Mouse (Mus musculus): ENCODE results near the gene Igf1r. TPM values are rescaled to one million over a fixed set of nuclear protein-coding genes. Genes with fewer than 3 reads are reported as not detected.

The Igf1r gene
- polyA plus RNA-seq, 1 experiment: 30.8 TPM

DNA sequence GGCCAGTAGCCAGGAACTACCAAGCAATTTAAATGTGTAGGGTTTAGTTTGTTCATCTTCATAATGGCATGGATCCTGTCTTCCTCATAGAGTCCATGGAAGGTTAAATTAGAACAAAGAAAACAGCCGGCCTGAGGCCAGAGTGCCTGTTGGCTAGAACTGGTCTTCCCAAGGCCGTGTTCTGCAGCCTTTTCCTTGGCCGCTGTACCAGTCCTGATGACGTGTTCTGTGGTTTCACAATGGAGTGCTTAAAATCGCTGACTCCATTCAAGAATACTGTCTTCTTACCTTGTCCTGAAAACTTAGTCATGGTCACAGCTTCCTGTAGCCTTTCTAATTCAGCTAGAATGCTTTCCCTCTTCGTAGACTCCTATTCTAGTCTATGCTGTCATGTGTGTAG is 53.9 kb downstream of the Igf1r start:
- peak; percentile 71 for DNase-seq (ENCODE audit: low read depth)

DNA sequence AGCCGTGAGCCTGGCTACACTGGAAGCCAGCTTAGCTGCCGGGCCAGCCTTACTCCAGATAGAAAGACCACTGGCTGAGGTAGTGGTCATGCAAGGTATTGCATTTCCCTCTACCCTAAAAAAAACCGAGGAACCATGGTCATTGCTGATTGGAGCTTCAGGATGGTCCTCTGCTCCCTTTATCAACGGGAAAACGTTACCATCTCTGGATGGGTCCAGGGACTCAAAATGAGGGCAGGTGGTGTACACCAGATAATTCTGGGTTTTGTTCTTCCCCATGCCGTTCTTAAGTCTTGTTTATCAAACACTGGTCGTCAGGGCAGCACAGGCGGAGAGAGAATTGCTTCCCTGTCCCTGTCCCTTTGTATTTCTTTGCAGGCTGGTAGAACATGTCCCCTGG is 57.0 kb downstream of the Igf1r start:
- DNase-seq (ENCODE audit: low read depth): no peak

DNA sequence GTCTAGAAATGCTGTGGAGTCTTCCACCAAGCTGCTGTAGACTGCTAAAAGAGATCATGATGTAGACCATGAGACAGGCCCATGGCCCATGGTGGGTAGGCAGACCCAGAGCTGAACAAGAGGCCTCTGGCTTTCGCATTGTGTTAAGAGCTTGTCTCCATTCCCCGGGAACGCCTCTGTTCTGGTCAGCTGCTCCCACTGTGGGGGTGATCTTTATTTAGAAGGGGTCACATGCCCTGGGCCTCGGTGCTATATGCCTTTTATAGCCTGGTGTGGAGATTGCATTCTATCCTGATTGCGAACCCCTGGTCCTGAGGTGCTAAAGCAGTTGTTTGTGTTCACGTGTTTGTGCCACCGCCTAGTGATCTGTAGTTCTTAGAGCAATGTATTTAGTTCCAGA is 57.5 kb downstream of the Igf1r start:
- no peak for DNase-seq (ENCODE audit: low read depth)

DNA sequence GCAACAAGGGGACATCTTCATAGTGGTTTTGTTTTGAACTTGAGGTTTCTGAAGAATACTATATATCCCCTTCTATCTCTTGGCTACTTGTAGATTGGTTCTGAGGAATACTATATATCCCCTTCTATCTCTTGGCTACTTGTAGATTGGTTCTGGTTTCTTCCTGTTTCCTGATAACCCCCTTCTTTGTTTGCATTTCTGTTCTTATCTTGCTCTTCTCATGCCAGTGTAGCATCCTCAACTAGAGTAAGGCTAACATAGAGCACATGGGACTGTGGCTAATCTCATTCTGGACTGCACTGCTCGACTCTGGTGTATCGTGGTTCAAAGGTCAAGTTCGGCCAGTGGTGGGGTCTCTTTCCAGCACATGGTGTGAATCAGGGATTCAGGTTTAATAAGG is 58.2 kb downstream of the Igf1r start:
- no peak for DNase-seq (ENCODE audit: low read depth)

DNA sequence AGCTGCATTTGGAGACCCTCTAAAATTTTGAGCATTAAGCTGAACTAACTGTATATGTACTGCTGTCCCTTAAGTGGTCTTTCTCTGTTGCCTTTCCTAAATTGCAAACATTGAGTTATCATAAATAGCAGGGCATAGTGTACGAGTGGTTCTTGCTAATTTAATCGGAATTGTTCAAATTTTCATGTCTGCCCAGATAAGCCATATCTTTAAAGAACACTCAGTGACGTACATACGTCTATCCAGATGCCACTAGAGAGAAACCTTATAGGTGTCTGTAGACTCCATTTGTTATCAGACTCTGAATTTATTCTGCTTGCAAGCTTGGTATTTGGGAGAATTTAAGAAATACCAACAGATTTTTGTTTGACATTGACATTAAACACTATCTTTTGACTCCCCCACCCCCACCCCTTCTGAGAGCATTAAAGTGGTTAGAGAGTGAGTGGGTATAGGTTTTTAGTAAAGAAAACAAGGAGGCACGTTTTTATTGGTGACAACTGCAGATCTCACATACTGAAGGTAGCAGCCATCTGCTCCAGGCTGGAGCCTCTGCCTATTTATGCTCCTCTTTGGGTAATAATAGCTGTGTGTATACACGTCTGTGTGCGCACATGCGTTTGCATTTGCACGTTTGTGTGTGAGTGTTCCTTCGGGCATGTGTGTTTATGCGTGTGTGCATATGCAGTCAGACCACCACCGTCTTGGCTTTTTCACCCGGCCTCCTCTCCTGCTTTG is 58.9 kb downstream of the Igf1r start:
- DNase-seq (ENCODE audit: low read depth): no peak

DNA sequence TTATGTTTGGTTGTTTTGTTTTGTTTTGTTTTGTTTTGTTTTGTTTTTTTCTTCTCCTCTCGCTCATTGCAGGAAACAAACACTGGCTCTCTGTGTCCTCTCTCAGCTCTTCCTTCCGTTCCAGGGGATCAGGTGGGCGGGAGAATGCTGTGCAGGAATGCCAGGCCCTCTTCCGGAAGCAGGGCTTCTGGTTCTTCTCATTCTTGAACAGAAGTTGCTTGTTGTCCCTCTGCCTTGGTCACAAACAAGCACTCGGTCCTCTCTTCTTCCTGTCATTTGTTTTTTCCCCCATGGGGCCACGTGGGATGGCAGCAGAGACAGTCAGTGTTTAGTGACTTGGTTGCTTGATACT is 59.5 kb downstream of the Igf1r start:
- DNase-seq (ENCODE audit: low read depth): no peak

DNA sequence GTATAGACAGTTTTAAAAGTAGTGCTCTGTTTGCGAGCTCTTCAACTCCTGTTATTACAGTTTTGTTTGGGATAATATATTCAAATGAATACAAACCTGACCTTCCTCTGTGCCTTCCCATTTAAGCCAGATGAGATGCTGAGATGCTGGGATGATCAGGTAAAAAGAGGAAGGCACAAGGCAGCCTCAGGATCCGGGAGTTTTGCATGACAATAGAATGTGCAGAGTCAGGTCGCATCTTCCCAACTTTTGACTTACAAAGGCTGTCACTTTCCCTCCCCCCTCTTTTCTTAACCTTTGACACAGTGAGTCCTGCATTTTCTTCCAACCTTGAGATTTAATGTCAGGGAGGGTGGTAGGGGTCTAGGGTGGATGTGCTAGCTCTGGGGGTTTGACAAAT is 61.9 kb downstream of the Igf1r start:
- no peak for DNase-seq (ENCODE audit: low read depth)

DNA sequence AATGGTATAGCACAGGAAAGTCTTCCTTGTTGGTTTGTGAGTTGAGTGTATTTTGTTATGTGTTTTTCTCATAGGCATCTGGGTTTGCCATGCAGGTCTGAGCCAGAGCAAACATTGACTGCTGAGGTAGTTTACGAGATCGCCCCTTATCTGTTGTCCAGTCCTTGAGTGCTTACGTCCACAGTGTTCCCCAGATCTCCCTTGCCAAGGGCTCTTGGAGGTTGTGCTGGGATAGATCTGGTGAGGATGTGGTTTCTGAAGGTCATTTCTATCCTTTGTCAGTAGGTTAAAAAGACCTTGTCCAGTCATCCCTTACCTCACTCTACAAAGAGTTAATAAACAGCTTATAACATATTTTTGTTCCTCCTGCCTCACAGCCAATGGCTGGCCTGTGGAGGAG is 62.8 kb downstream of the Igf1r start:
- DNase-seq (ENCODE audit: low read depth): no peak

DNA sequence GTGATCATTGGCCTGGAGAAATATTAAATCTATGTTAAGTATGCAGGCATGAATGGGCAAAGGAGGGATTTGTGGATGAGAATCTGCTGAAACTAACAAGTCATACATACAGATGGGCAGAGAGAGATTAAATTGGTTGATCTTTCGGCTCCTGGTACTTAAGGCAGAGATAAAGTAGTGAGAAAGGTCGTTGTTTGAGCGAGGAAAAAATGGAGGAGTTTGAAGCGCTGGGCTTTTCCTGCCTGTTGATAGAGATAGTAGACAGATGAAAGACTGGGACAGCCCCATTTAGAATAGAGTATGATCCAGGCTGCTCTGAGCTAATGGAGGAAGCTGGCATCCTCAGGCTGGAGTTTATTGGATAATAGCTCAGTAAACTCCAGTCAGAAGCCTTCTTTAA is 65.4 kb downstream of the Igf1r start:
- no peak for DNase-seq (ENCODE audit: low read depth)

DNA sequence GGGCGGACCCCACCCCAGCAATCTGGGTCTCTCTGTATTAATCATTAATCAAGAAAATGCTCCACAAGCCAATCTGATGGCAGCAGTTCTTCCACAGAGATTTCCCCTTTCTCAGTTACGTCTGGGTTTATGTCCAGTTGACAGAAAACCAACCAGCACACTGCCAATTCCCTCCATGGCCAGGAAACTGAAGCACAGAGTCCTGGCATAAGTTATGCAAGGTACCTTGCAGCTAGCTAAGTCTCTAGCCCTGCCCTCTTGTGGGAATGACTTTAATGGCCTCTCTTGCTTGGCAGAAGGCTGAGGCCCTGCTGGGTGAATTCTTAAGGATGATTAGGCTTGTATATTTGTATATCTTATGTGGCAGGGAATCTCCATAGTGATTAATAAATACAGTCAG is 67.9 kb downstream of the Igf1r start:
- DNase-seq (ENCODE audit: low read depth): no peak

DNA sequence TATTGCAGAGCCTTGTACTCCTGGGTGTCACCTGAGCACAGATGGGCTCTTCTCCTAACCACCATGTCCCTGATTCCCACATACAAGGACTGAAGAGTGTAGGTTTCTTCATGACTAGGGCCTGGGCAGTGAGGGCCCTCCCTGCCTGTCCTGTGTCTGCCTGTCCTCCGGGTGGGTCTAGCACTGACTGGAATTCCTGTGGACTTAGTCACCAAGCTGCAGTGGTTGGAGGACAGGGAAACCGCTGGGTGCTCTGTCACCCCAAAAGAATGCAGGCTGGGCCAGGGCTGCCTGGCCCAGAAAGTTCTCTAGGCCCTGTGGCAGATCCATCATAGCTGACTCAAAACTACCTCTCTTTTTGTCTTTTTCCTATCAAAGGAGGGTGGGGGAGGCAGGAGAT is 69.1 kb downstream of the Igf1r start:
- DNase-seq (ENCODE audit: low read depth): no peak

DNA sequence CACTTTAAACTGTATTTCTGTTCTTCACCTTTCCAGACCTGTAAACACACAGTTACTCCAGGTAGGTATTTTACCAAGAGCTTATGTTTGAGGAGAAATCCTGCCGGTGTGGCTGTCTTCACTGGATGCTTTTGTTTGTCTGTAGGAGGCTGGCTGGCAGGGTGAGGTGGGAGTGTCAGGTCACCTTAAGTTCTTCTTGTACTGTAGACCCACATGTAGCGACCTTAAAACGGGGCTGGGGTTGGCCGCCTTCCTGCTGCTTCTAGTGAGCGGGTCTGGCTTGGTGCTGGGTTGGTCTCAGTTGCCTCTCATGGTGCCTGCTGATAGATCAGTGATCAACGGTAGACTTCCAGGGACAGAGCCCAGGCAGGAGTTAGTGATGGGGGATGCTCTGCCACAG is 69.6 kb downstream of the Igf1r start:
- no peak for DNase-seq (ENCODE audit: low read depth)

DNA sequence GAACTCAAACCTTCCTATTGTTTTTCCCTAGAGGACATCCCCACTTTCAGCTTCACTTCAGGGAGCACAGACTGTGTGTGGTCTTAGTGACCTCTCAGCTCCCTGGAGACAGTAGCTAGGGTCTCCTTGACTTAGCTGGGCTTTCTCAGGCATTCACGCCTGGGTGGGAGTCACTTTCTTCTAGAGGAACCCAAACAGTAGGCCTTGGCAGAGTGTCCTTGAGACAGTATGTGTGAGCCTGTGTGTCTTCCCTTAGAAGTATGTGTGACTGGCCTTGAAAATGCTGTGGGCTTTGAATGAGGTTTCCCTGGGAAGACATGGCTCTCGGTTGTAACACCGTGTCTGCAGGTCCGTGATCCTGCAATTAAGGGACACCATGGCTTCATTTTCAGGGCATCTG is 71.3 kb downstream of the Igf1r start:
- DNase-seq (ENCODE audit: low read depth): no peak

DNA sequence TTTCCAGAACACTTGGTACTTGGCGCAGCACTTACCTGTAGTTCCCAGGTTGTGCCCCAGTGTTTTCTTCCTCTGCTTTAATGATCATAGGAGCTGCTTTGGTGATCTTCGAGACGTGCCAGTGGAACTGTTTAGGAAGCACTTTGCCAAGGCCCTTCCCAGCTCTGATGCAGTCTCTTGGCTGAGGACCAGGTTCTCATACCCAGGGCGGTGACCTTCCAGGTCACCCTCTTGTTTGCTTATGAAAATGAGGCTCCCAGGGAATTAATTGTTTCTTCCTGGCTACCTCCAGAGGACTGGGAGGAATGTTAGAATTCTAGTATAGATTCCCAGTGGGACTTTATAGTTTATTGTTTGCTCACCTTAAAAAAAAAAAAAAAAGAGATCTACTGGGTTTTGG is 72.0 kb downstream of the Igf1r start:
- no peak for DNase-seq (ENCODE audit: low read depth)

DNA sequence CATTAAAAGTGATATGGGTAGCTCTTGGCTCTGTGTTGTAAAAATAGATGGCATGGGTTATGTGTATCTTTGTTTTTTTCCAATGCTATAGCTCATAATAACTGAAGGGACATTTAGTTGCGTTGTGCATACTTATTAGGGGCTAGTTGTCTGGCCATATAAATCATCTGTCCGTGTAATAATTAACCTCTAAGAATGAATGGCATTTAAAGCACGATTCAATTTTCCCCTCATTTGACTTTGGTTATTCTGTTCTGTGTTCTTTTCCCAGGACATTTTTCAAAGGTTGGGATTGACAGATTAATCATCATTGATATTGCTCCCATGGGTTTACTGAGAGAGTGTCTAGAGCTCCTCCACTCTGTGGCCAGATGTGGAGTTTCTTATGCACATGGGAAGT is 72.8 kb downstream of the Igf1r start:
- no peak for DNase-seq (ENCODE audit: low read depth)

DNA sequence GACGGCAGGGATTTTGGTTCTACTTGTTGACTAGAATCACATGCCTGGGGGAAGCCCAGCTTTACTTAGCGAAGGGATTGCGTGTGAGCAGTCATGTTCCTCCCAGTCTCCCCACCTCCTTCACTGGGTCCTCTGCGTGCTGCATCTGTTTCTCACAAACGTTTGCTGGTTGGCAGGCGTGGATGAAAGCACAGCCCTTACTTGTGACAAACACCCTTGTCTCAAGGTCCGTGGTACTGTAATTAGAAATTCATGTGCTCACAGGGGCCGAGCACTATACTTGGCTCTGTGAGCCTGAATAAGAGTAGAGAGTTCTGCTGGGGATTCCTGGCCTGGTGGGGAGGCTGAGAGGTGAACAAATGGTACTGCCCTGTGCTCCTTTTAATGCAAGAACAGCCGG is 73.4 kb downstream of the Igf1r start:
- DNase-seq (ENCODE audit: low read depth): no peak

DNA sequence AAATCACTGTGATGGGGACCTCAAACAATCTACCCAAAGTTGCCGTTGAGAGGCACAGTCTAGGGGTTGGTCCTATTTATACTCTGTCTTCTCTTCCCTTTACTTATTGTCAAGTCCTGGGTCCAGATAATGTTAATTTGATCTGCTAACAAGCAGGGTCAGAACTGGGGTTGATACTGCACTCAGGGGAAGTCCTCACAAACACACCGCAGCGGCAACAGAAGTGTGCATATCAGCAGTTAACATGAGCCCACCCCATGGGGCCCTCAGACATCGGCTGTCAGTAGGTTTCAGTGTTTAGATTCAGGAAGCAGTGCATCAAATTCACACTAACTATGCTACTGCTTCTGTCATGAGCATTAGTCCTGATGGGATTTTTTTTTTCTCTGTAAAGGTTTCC is 75.5 kb downstream of the Igf1r start:
- DNase-seq (ENCODE audit: low read depth): no peak

DNA sequence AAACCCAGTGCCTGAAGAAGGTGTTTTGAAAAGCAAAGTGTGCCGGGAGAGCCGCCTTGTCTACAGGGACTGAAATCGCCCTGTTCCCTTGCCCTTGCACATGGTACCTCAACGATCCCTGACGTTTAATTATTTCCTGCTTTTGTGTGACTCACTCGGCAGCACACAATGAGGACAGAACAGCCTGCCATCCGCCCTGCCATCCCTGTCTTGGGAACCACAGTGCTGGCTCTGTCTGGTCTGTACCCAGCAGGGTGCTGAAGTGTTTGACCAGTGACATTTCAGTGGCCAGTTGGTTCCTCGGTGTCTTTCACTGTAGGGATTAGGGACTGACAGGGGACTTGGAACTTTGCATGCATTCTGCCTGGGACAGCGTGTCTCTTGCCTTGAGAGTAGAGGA is 78.2 kb downstream of the Igf1r start:
- DNase-seq (ENCODE audit: low read depth): no peak

DNA sequence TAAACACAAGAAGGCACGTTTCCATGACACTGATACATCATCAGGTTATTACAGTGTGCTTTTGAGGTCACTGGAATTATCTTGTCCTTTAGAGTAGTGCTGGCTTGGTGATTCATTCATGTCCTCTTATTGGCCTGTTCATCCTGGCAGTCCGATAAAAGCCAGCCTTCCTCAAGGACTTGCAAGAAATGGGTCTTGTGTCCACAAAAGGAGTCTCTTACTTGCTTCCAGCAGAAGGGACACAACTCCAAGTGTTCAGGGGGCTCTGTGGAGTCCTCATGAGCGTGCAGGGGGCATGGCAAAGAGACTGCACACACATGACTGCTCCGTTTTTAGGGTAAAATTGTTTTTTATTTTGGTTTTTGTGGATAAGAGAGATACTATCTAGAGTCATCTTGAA is 83.9 kb downstream of the Igf1r start:
- DNase-seq (ENCODE audit: low read depth): no peak

DNA sequence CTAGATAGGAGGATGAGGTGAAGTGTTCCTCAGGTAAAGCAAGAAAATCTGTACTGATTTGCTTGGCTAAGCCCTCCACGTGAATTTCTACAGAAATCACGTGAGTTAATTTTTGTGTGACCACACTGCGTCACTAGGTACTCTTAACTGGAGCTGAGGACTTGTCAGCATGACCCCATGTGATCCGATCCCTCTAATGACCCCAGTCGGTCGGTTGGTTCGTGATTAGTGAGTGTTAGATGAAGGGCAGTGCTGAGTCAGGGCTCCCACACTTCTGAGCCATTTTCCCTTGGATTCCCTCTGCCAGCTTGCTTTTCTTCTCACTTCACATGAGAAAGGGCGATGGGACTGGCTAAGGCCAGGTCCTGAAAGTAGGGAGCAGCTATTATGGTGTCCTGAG is 86.2 kb downstream of the Igf1r start:
- DNase-seq (ENCODE audit: low read depth): no peak

DNA sequence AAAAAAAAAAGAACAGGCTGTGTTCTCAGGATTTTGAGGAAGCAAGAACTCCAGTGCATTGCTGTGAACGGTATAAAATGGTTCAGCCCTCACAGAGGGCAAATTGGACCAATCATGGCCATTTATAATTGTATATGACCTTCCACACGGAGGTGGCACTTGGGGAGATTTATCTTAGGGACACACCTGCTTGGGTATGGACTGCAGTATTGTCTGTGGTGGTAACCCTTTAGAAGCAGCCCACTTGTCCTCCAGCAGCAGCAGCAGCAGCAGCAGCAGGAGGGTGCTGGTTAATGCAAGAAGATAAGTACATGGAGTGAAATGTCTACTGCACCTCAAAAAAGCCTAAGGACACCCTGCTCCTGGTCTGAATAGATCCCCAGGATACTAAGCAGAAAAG is 86.9 kb downstream of the Igf1r start:
- DNase-seq (ENCODE audit: low read depth): no peak

DNA sequence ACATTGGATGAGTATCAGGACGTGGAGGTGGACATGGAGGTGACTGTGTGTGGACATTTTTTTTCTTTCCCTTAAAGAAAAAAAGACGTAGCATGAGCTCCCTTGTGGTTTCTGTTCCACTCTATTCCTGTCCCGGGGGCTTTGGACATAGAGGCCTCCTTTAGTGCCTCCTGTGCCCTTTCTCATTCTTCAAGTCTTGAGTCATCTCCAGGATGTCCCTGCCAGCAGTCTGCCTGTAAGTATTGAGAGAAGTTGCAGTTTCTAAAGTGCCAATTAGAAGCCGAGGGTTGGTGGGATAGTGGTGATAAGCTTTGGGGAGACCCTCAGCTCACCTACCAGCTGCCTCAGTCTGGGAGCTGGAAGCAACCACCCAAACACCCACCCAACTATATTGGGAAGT is 92.0 kb downstream of the Igf1r start:
- DNase-seq (ENCODE audit: low read depth): no peak

DNA sequence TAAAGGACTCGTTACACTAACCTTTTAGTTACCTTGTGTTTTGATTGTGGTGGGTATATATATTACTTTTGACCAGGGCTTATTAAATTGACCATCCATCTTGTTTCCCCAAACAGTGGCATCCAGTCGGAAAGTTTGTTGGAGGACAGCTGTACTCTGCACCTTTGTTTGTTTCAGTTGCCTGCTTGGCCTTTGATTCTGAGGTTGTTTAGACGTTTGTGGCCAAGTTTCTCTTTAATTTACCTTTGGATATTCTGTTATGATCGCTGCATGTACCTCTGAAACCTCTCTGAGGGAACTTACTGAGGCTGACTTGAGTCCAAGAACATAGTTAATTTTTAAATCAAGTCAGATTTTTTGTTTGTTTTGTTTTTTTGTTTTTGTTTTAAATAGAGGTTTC is 94.5 kb downstream of the Igf1r start:
- DNase-seq (ENCODE audit: low read depth): no peak

DNA sequence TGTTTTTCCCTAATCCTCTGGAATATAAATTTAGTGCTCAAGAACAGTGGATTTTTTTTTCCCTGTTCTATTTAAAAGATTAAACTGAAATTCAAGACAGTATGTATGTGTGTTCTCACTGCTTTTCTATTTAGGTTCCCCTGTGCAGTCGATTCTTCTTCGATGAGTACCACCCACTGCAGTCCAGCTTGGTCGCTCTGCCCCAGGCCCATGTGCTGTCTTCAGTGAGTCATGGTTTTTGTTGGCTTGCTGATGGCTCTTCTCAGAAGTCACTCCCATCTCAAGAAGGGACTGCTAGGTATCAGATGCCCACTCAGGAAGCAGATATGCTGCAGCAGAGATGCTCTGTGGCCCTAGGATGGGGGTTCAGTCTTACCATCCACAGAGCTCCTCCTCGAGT is 95.9 kb downstream of the Igf1r start:
- no peak for DNase-seq (ENCODE audit: low read depth)

DNA sequence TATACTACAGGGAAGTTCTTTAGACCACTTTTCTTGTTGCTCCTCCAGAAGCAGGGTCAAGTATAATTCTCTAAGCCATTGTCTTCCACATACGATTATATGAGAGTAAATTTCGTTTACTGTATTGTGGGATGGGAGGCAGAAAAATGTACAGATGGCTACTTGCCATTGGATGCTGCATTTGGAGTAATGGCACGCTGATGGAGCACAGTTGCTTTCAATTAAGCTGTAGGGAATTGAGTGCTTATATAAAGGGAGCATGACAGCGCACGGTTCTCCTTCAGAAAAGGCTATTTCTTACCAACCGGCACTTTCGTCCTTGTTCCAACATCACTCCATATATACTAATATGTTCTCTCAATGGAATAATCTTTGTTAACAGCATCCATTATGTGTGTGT is 96.4 kb downstream of the Igf1r start:
- DNase-seq (ENCODE audit: low read depth): no peak
